Mouse (Mus musculus) midbrain, postnatal 0 days (tissue): ENCODE measurements around the gene Ugt1a6b. TPM values are rescaled to one million over a fixed set of nuclear protein-coding genes. Genes with fewer than 3 reads are reported as not detected.

Experiments
- ATAC-seq: fragments of 200-750 bp; cut with Nextera tagmentation; 2 replicates; pipeline ENCODE4 v1.8.0; 2017; ENCODE audit warnings: moderate number of reproducible peaks, mild to moderate bottlenecking, moderate TSS enrichment, moderate library complexity; ENCODE audit not compliant: low FRiP score
- DNase-seq: peaks from one replicate; pipeline ENCODE4 v3.0.0-alpha.2; 2015; ENCODE audit warnings: low spot score
- H3K27ac ChIP-seq: fragments of 300-500 bp; sonication (generic); 2 replicates; pipeline ENCODE4 v1.5.1; 2014; ENCODE audit warnings: low read depth, mild to moderate bottlenecking, low read length, mixed read lengths
- H3K27me3 ChIP-seq: fragments of 300-500 bp; sonication (generic); 2 replicates; pipeline ENCODE4 v1.6.1; 2014; ENCODE audit warnings: low read length, control low read depth, mixed read lengths; ENCODE audit not compliant: insufficient read depth
- H3K36me3 ChIP-seq: fragments of 300-500 bp; sonication (generic); 2 replicates; pipeline ENCODE4 v1.6.1; 2014; ENCODE audit warnings: low read length, control low read depth, mixed read lengths; ENCODE audit not compliant: insufficient read depth
- H3K4me1 ChIP-seq: fragments of 300-500 bp; sonication (generic); 2 replicates; pipeline ENCODE4 v1.6.1; 2014; ENCODE audit warnings: mild to moderate bottlenecking, control low read depth, antibody characterized with exemption, low read length, mixed read lengths; ENCODE audit not compliant: insufficient read depth
- H3K4me2 ChIP-seq: fragments of 300-500 bp; sonication (generic); 2 replicates; pipeline ENCODE4 v1.6.1; 2014; ENCODE audit warnings: low read depth, mild to moderate bottlenecking, low read length, mixed read lengths; ENCODE audit not compliant: poor library complexity, severe bottlenecking
- H3K4me3 ChIP-seq: fragments of 300-500 bp; sonication (generic); 2 replicates; pipeline ENCODE4 v1.5.1; 2014; ENCODE audit warnings: low read depth, mild to moderate bottlenecking, low read length, moderate library complexity
- H3K9ac ChIP-seq: fragments of 300-500 bp; sonication (generic); replicated peaks from 2 replicates; pipeline ENCODE4 v1.6.1; 2014; ENCODE audit warnings: mild to moderate bottlenecking, low read length, moderate library complexity, mixed read lengths; ENCODE audit not compliant: poor library complexity, severe bottlenecking
- H3K9me3 ChIP-seq: fragments of 300-500 bp; sonication (generic); 2 replicates; pipeline ENCODE4 v1.6.1; 2016; ENCODE audit warnings: low read length, control low read depth
- CTCF ChIP-seq: IDR thresholded peaks from 2 replicates; pipeline ENCODE4 v1.5.1; 2016; ENCODE audit warnings: antibody characterized with exemption, mild to moderate bottlenecking
- WGBS: fragments of 180-500 bp; shearing (Covaris S2); extraction: QIAGEN DNeasy Blood & Tissue Kit; methylation state at CpG from one replicate; pipeline ENCODE4 v1.1.7; 2014; 5-methylcytosine and 5-hydroxymethylcytosine counted together
- polyA plus RNA-seq: library from polyadenylated mRNA; unstranded; fragments of >200 nt; fragmentation: Nextera tagmentation; extraction: Ambion mirVana; gene quantifications from 2 replicates; pipeline ENCODE4 v1.2.1, GENCODE M21; 2015
- total RNA-seq: library from RNA; depleted of rRNA; stranded (reverse); fragments of >200 nt; gene quantifications from 2 replicates; pipeline ENCODE4 v1.2.3, GENCODE M21; 2014

The Ugt1a6b gene
- total and polyA plus RNA-seq, 2 experiments from 2014 or later = 1.9 TPM; not detected in 1

- Histone ChIP-seq H3K9me3 (no peaks in the 10 kb centered on the region), H3K4me1 (no peaks in the 10 kb centered on the region), H3K27ac (no peak within 1 kb of the TSS), H3K4me2 (no peak within 1 kb of the TSS), H3K4me3 (no peak within 1 kb of the TSS), H3K36me3 (no peaks in the 10 kb centered on the region), H3K27me3 (no peaks in the 10 kb centered on the region), H3K9ac (no peak within 1 kb of the TSS)
- TF ChIP-seq CTCF = no peak
- no peak for DNase-seq
- WGBS = 91% methylated on average over 7 of the region's 7 CpGs
- ATAC-seq = no peak
Observed at GRCm38 (mm10) chr1:88200456-88200855, 97.4 kb downstream of the Ugt1a6b start, which contains the start of gene Ugt1a2. Gene Ugt1a2, plus strand, starts transcription at chr1:88200601.

- H3K36me3 ChIP-seq = no peaks in the 10 kb centered on the region
- ATAC-seq (peak; percentile 100), DNase-seq (peak; percentile 93)
- no peak; the same call in 1 of the 2 replicates for TF ChIP-seq CTCF
- H3K4me3 ChIP-seq = peak within 1 kb of the TSS; percentile 38
- 9% methylated on average over 62 of the region's 62 CpGs for WGBS
- peak within 1 kb of the TSS; percentile 61 for H3K9ac ChIP-seq
- peak within 1 kb of the TSS; percentile 82 for H3K4me2 ChIP-seq
- no peaks in the 10 kb centered on the region for H3K4me1 ChIP-seq
- H3K27ac ChIP-seq = peak within 1 kb of the TSS; percentile 19; the same call in 1 of the 2 replicates
- H3K9me3 ChIP-seq = 0 out of 2 replicates have a peak, but pooled peaks cover 3% of the 10 kb centered on the region
- H3K27me3 ChIP-seq = no peaks in the 10 kb centered on the region
Observed at GRCm38 (mm10) chr1:88205294-88205922, 102.4 kb downstream of the Ugt1a6b start, which contains the start of gene Dnajb3. Gene Dnajb3, minus strand, starts transcription at chr1:88205782.

GRCm38 (mm10) chr1:88206843-88207479 lies 103.9 kb downstream of the Ugt1a6b start:
- H3K9me3 ChIP-seq = peaks cover 11% of the 10 kb centered on the region
- no peak overlapping the region for H3K4me3 ChIP-seq
- no peaks in the 10 kb centered on the region for H3K36me3 ChIP-seq
- no peak overlapping the region for H3K27ac ChIP-seq
- no peak overlapping the region for H3K9ac ChIP-seq
- H3K4me1 ChIP-seq = no peaks in the 10 kb centered on the region
- no peak for TF ChIP-seq CTCF
- 85% methylated on average over 2 of the region's 2 CpGs for WGBS
- no peak for ATAC-seq
- H3K27me3 ChIP-seq = no peaks in the 10 kb centered on the region
- H3K4me2 ChIP-seq = no peak overlapping the region
- DNase-seq = no peak

GRCm38 (mm10) chr1:88211812-88212211 lies 108.8 kb downstream of the Ugt1a6b start, which contains the start of gene Ugt1a1:
Gene Ugt1a1, plus strand, starts transcription at chr1:88211959.
- H3K27ac ChIP-seq = no peak within 1 kb of the TSS
- ATAC-seq = 0 out of 2 replicates have a peak, but pooled peaks have one; percentile 8
- no peak within 1 kb of the TSS for H3K4me2 ChIP-seq
- H3K27me3 ChIP-seq = no peaks in the 10 kb centered on the region
- no peak within 1 kb of the TSS for H3K9ac ChIP-seq
- no peaks in the 10 kb centered on the region for H3K4me1 ChIP-seq
- peak; percentile 8 for DNase-seq
- no peak for TF ChIP-seq CTCF
- H3K4me3 ChIP-seq = no peak within 1 kb of the TSS
- no peaks in the 10 kb centered on the region for H3K36me3 ChIP-seq
- WGBS = 69% methylated on average over 8 of the region's 8 CpGs
- H3K9me3 ChIP-seq = peaks cover 51% of the 10 kb centered on the region

DNA sequence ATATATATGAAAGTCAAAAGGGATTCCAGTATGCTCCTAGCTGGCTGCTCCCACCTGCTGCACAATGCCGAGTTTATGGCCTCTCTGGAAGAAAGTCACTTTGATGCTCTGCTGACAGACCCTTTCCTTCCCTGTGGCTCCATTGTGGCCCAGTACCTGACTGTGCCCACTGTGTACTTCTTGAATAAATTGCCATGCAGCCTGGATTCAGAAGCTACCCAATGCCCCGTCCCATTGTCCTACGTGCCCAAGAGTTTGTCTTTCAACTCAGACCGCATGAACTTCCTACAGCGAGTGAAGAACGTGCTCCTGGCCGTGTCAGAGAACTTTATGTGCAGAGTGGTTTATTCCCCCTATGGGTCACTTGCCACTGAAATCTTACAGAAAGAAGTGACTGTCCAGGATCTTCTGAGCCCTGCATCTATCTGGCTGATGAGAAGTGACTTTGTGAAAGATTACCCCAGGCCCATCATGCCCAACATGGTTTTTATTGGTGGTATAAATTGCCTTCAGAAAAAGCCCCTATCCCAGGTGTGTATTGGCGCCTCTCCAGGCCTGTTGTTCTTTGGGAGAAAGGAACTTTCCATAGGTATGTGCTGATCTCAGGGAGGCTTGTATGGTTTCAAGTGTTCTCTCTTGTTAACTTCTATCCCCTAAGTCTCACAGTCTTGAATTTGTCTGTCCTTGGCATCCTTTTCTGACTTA lies 109.4 kb downstream of the Ugt1a6b start:
- H3K4me2 ChIP-seq = no peak overlapping the region
- H3K9me3 ChIP-seq = peaks cover 51% of the 10 kb centered on the region
- H3K36me3 ChIP-seq = no peaks in the 10 kb centered on the region
- H3K4me3 ChIP-seq = no peak overlapping the region
- no peak overlapping the region for H3K27ac ChIP-seq
- H3K4me1 ChIP-seq = no peaks in the 10 kb centered on the region
- H3K27me3 ChIP-seq = no peaks in the 10 kb centered on the region
- 60% methylated on average over 8 of the region's 8 CpGs for WGBS
- TF ChIP-seq CTCF = no peak
- H3K9ac ChIP-seq = no peak overlapping the region
- no peak for DNase-seq
- ATAC-seq = peak; percentile 18; the same call in 1 of the 2 replicates
